Mouse (Mus musculus): ENCODE results near the gene Sorcs3. TPM values are rescaled to one million over a fixed set of nuclear protein-coding genes. Genes with fewer than 3 reads are reported as not detected.

Gene Sorcs3
- polyA plus RNA-seq, 1 experiment, result not detected

GRCm38 (mm10) chr19:48203928-48204470, 1.8 kb upstream of the Sorcs3 start:
- H3K4me3 ChIP-seq, result no peak overlapping the region

GRCm38 (mm10) chr19:48204476-48204875, 1.3 kb upstream of the Sorcs3 start:
- no peak overlapping the region for H3ac ChIP-seq (ENCODE audit: control insufficient read depth, insufficient read length)
- H3K79me2 ChIP-seq (ENCODE audit: control insufficient read depth, insufficient read depth), result no peaks in the 10 kb centered on the region
- no peak for TF ChIP-seq REST (IDR thresholded peaks at IDR 0.05; ENCODE audit: insufficient read depth, insufficient read length)
- TF ChIP-seq MYOD1 (IDR thresholded peaks at IDR 0.05; ENCODE audit: control insufficient read depth in 1 of 3, insufficient read length in 2 of 3, low read depth in 2 of 3), result no peak
- no peak for TF ChIP-seq TCF3 (IDR thresholded peaks at IDR 0.05; ENCODE audit: insufficient read length, low read depth)
- TF ChIP-seq POLR2A (IDR thresholded peaks at IDR 0.05; ENCODE audit: insufficient read length, low read depth), result no peak
- no peak for TF ChIP-seq POLR2AphosphoS2 (IDR thresholded peaks at IDR 0.05; ENCODE audit: insufficient read length, low read depth)
- no peak overlapping the region for H3K4me3 ChIP-seq
- H3K27me3 ChIP-seq (ENCODE audit: control insufficient read depth, insufficient read depth, insufficient read length), result peaks cover 11% of the 10 kb centered on the region
- no peaks in the 10 kb centered on the region for H3K36me3 ChIP-seq (ENCODE audit: control insufficient read depth, insufficient read depth)
- H3K4me2 ChIP-seq (ENCODE audit: low read depth), result no peak overlapping the region

More at GRCm38 (mm10) chr19:48203928-48204470, 1.8 kb upstream of the Sorcs3 start:
- no peaks in the 10 kb centered on the region for H3K79me2 ChIP-seq (ENCODE audit: control insufficient read depth, insufficient read depth)
- no peaks in the 10 kb centered on the region for H3K36me3 ChIP-seq (ENCODE audit: control insufficient read depth, insufficient read depth)
- TF ChIP-seq MYOG (IDR thresholded peaks at IDR 0.05; ENCODE audit: control insufficient read depth in 1 of 3, insufficient read depth in 1 of 3, insufficient read length in 2 of 3, low read depth in 2 of 3) (no peak), POLR2A (IDR thresholded peaks at IDR 0.05; ENCODE audit: insufficient read length, low read depth) (no peak), SRF (IDR thresholded peaks at IDR 0.05; ENCODE audit: control insufficient read depth, insufficient read length, low read depth) (no peak), MAX (IDR thresholded peaks at IDR 0.05; ENCODE audit: low read depth) (no peak), CEBPB (IDR thresholded peaks at IDR 0.05; ENCODE audit: insufficient read depth, poor library complexity, severe bottlenecking) (no peak), E2F4 (IDR thresholded peaks at IDR 0.05; ENCODE audit: insufficient read depth) (no peak), POLR2AphosphoS2 (IDR thresholded peaks at IDR 0.05; ENCODE audit: insufficient read length, low read depth) (no peak), MYOD1 (IDR thresholded peaks at IDR 0.05; ENCODE audit: control insufficient read depth in 1 of 3, insufficient read length in 2 of 3, low read depth in 2 of 3) (no peak), TCF3 (IDR thresholded peaks at IDR 0.05; ENCODE audit: insufficient read length, low read depth) (no peak), TCF12 (IDR thresholded peaks at IDR 0.05; ENCODE audit: insufficient read depth, poor library complexity, severe bottlenecking) (no peak), USF1 (IDR thresholded peaks at IDR 0.05; ENCODE audit: low read depth) (no peak), REST (IDR thresholded peaks at IDR 0.05; ENCODE audit: insufficient read depth, insufficient read length) (no peak)
- peaks cover 11% of the 10 kb centered on the region for H3K27me3 ChIP-seq (ENCODE audit: control insufficient read depth, insufficient read depth, insufficient read length)
- H3K4me2 ChIP-seq (ENCODE audit: low read depth), result no peak overlapping the region
- no peak overlapping the region for H3ac ChIP-seq (ENCODE audit: control insufficient read depth, insufficient read length)

- no peak overlapping the region for H3K4me3 ChIP-seq
- no peak overlapping the region for H3K4me2 ChIP-seq (ENCODE audit: low read depth)
- no peak overlapping the region for H3ac ChIP-seq (ENCODE audit: control insufficient read depth, insufficient read length)
- no peaks in the 10 kb centered on the region for H3K79me2 ChIP-seq (ENCODE audit: control insufficient read depth, insufficient read depth)
- H3K27me3 ChIP-seq (ENCODE audit: control insufficient read depth, insufficient read depth, insufficient read length), result peaks cover 11% of the 10 kb centered on the region
- TF ChIP-seq CEBPB (IDR thresholded peaks at IDR 0.05; ENCODE audit: insufficient read depth, poor library complexity, severe bottlenecking), result no peak
- no peak for TF ChIP-seq REST (IDR thresholded peaks at IDR 0.05; ENCODE audit: insufficient read depth, insufficient read length)
- no peak for TF ChIP-seq POLR2AphosphoS2 (IDR thresholded peaks at IDR 0.05; ENCODE audit: insufficient read length, low read depth)
- no peak for TF ChIP-seq TCF3 (IDR thresholded peaks at IDR 0.05; ENCODE audit: insufficient read length, low read depth)
- no peak for TF ChIP-seq TCF12 (IDR thresholded peaks at IDR 0.05; ENCODE audit: insufficient read depth, poor library complexity, severe bottlenecking)
- TF ChIP-seq MYOD1 (IDR thresholded peaks at IDR 0.05; ENCODE audit: control insufficient read depth in 1 of 3, insufficient read length in 2 of 3, low read depth in 2 of 3), result no peak
- TF ChIP-seq E2F4 (IDR thresholded peaks at IDR 0.05; ENCODE audit: insufficient read depth), result no peak
- no peak for TF ChIP-seq POLR2A (IDR thresholded peaks at IDR 0.05; ENCODE audit: insufficient read length, low read depth)
- TF ChIP-seq SRF (IDR thresholded peaks at IDR 0.05; ENCODE audit: control insufficient read depth, insufficient read length, low read depth), result no peak
- TF ChIP-seq MYOG (IDR thresholded peaks at IDR 0.05; ENCODE audit: control insufficient read depth in 1 of 3, insufficient read depth in 1 of 3, insufficient read length in 2 of 3, low read depth in 2 of 3), result no peak
- no peak for TF ChIP-seq MAX (IDR thresholded peaks at IDR 0.05; ENCODE audit: low read depth)
- no peaks in the 10 kb centered on the region for H3K36me3 ChIP-seq (ENCODE audit: control insufficient read depth, insufficient read depth)
These were observed 698 bp upstream of the Sorcs3 start for GRCm38 (mm10) chr19:48204892-48205761.

GRCm38 (mm10) chr19:48206861-48207730, 1.3 kb downstream of the Sorcs3 start:
- Histone ChIP-seq H3K36me3 (ENCODE audit: control insufficient read depth, insufficient read depth) (no peaks in the 10 kb centered on the region), H3K4me2 (ENCODE audit: low read depth) (no peak overlapping the region), H3K79me2 (ENCODE audit: control insufficient read depth, insufficient read depth) (no peaks in the 10 kb centered on the region), H3ac (ENCODE audit: control insufficient read depth, insufficient read length) (no peak overlapping the region), H3K4me3 (no peak overlapping the region), H3K27me3 (ENCODE audit: control insufficient read depth, insufficient read depth, insufficient read length) (peaks cover 11% of the 10 kb centered on the region)
- TF ChIP-seq TCF3 (IDR thresholded peaks at IDR 0.05; ENCODE audit: insufficient read length, low read depth) (no peak), MYOG (IDR thresholded peaks at IDR 0.05; ENCODE audit: control insufficient read depth in 1 of 3, insufficient read depth in 1 of 3, insufficient read length in 2 of 3, low read depth in 2 of 3) (no peak), E2F4 (IDR thresholded peaks at IDR 0.05; ENCODE audit: insufficient read depth) (no peak), USF1 (IDR thresholded peaks at IDR 0.05; ENCODE audit: low read depth) (no peak), CEBPB (IDR thresholded peaks at IDR 0.05; ENCODE audit: insufficient read depth, poor library complexity, severe bottlenecking) (no peak), POLR2A (IDR thresholded peaks at IDR 0.05; ENCODE audit: insufficient read length, low read depth) (no peak), REST (IDR thresholded peaks at IDR 0.05; ENCODE audit: insufficient read depth, insufficient read length) (no peak), MYOD1 (IDR thresholded peaks at IDR 0.05; ENCODE audit: control insufficient read depth in 1 of 3, insufficient read length in 2 of 3, low read depth in 2 of 3) (no peak), SRF (IDR thresholded peaks at IDR 0.05; ENCODE audit: control insufficient read depth, insufficient read length, low read depth) (no peak), TCF12 (IDR thresholded peaks at IDR 0.05; ENCODE audit: insufficient read depth, poor library complexity, severe bottlenecking) (no peak), POLR2AphosphoS2 (IDR thresholded peaks at IDR 0.05; ENCODE audit: insufficient read length, low read depth) (no peak), MAX (IDR thresholded peaks at IDR 0.05; ENCODE audit: low read depth) (no peak)
